Mouse (Mus musculus): ENCODE measurements around the gene Gm5741. TPM values are rescaled to one million over a fixed set of nuclear protein-coding genes. Genes with fewer than 3 reads are reported as not detected.
"Not testable (repeated sequence)": the region's sequence is repeated elsewhere in the genome, so short reads cannot be mapped to it uniquely, and the experiment has no call there.

Gm5741 gene
- 1.5 and 1.9 TPM in 2 replicates for polyA plus RNA-seq (2012; rRNA removed)

DNA sequence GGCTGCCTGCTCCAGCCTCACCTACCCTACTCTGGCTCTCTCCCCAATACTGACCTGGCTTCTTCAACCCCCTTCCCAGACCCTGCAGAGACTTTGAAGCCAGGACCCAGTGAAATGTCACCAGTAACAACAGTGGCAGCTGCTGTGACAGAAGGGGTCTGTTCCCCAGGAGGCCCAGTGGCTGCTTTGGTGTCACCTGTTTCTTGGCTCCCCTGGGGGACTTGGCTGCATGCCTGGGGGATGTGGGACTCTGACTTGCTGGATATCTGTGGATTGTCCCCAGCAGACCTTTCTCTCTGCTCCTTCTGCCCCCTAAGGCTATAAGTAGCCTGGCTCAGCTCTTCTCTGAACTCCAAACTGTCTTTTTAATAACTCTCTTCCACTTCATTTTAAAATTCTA is at the start of gene Gm5741:
Gene Gm5741, minus strand, starts transcription at position 1 of the 400 bp plus-strand sequence.
- no peak for DNase-seq (ENCODE audit: low read depth)

DNA sequence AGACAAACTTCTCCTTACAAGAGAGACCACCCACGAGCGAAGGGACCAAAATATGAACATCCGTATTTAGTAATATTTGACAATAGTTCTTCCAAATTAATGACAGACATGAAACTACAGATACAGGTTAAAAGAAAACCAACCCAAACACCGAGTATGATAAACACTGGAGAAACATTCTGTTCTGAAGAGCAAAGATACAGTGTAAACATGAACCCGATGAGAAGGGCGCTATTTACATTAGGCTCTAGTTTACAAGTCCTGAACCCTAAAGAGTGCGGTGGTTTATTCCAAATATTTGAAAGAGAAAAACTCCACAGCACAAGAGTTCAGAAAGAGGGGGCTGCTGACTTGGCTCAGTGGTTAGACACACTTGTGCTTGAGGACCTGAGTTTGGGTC is 49.2 kb upstream of the Gm5741 start:
- no peak for DNase-seq (ENCODE audit: low read depth)

DNA sequence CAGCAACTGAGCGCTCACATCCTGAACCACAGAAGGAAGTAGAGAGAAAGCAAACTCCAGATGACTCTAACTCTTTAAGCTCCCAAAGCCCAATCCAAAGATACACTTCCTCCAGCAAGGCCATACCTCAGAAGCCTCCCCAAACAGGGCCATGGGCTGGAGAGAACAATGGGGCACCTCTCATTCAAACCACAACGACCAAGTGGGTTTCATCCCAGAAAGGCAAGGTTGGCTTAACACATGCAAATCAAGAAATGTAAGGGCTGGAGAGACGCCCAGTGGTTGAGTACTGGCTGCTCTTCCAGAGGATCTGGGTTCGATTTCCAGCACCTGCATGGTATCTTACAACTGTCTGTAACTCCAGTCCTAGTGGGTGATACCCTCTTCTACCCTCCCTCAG is 47.7 kb upstream of the Gm5741 start:
- DNase-seq (ENCODE audit: low read depth): no peak

DNA sequence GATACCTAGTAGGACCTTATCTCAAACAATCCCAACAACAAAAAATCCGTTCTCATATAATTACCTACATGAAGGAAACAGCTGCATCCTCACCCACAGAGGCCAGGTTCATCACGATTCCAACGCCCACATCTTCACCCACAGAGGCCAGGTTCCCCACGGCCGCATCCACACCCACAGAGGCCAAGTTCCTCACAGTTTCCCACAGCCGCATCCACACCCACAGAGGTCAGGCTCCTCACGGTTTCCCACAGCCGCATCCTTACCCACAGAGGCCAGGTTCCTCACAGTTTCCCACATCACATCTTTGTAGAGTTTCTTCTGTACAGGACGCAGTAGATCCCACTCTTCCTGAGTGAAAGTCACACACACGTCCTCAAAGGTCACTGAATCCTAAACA is 45.5 kb upstream of the Gm5741 start:
- no peak for DNase-seq (ENCODE audit: low read depth)

DNA sequence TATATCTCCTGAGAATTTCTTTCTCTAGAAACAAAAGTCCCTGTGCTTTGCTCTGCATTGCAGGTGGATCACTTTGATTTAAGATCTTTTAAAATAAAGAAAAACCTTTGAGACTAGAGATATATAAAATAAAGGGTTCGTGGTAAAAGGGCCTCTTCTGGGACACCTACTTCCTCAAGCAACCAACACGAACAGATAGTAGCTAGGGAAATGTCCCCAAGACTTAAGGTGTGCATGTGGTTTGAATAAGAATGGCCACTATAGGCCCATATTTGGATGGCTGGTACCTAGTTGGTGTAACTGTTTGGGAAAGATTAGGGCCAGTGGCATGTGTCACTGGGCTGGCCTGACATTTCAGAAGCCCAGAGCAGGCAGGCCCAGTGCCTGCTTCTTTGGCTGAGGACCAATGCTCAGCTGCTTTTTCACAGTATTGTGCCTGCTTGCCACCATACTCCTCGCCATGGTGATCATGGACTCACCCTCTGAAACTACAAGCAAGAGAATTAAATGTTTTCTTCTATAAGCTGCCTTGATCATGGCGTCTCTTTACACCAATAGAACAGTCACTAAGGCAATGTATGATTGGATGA is 32.4 kb upstream of the Gm5741 start:
- DNase-seq (ENCODE audit: low read depth): no peak

DNA sequence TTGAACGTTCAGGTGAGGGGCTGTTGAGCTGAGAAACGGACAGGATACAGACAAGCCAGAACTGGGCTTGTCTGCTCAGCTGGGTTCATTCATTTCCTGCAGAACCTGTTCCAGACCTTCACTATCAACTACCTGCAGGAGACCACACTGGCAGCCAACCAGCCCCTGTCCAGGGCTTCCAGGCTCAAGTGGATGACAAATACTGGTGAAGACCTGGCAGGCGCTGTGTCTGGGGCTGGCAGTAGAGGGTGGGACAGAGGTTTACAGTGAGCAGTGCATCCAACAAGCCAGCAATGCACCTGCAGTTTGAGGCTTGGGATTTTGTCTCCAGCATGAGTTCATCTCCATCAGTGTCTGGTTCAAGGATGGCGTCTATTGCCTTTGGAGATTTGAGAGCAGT is 29.1 kb upstream of the Gm5741 start:
- DNase-seq (ENCODE audit: low read depth): no peak

DNA sequence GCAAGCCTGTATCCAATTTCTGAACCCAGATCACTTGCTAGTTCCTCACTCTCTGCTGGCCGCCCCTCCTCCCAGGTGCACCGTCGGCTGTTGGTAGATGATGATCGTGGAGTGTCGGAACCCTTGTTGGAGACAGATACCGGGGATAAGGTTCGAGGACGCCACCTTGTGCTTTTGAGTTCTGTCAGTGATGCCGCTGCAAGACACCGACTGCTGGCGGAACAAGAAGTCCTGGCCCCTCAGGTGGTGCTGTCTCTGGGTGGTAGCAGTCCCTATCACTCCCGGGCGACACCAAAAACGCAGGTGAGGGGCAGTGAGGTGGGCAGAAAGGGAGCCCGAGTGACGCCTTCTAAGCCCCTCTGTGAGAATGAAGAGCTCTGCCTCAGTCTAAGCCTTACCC is 28.4 kb upstream of the Gm5741 start:
- DNase-seq (ENCODE audit: low read depth): no peak

DNA sequence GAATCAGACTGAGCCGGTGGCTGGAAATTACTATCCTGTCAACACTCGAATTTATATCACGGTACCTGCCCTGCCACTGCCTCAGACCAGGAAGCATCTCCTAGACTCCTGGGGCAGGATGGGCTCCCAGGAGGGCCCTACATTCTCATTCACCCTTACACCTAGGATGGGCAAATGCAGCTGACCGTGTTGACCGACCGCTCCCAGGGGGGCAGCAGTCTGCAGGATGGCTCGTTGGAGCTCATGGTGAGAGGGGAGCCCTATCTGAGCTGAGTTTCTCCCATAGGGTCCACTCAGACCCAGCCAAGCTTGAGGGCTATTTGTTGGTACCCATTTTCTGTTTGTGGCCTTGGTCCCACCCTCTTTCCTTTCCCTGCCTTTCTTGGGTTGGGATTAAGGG is 27.8 kb upstream of the Gm5741 start:
- DNase-seq (ENCODE audit: low read depth): no peak

DNA sequence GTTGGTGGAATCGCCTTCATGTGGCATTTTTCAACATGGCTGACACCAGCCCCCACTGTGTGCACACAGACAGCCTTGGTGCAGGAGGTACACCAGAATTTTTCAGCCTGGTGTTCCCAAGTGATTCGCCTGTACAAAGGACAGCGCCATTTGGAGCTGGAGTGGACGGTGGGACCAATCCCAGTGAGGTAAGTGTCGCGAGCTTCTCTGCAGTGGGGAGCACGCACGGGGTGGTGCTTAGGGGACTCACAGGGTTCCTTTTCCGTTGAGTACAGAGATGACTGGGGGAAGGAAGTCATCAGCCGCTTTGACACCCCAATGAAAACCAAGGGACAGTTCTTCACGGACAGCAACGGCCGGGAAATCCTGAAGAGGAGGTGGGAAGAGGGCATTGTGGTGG is 27.3 kb upstream of the Gm5741 start:
- no peak for DNase-seq (ENCODE audit: low read depth)

DNA sequence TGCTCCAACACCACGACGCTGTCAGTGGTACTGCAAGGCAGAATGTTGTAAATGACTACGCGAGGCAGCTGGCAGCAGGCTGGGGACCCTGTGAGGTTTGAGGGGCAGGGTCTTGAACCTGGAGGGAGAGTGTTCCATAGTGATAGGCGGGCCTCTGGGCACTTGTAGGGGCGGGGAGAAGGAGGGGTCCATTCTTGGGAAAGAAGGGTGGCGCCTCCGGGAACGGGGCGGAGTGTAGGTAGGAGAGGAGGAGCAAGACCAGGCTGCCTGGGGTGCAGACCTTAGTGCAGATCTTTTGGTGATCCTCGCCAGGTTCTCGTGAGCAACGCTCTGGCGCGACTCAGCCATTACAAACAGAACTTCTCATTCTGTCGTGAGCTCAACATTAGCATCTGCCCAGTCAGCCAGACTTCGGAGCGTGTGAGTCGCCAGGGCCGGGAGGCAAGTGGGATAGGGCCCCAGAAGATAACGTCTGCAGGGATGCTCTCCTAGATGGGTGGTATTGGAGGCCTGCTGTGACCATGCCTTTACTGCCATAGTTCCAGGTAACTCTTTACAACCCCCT is 23.8 kb upstream of the Gm5741 start:
- no peak for DNase-seq (ENCODE audit: low read depth)

DNA sequence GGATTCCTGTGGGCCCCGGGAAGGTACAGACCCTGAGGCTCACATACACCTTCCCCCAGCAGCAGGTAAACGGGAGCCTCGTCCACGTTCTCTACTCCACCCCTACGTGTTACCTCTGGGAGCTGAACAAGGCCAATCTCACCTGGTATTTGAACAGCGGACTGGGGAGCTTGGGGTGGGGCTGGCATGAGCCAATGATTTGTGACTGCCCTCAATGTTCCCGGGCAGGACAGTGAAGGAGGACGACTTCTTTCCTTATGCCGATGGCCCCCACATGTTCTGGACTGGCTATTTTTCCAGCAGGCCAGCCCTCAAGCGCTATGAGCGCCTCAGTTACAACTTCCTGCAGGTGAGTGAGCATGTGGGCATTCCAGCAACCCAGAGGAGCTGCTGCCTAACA is 23.1 kb upstream of the Gm5741 start:
- no peak for DNase-seq (ENCODE audit: low read depth)

DNA sequence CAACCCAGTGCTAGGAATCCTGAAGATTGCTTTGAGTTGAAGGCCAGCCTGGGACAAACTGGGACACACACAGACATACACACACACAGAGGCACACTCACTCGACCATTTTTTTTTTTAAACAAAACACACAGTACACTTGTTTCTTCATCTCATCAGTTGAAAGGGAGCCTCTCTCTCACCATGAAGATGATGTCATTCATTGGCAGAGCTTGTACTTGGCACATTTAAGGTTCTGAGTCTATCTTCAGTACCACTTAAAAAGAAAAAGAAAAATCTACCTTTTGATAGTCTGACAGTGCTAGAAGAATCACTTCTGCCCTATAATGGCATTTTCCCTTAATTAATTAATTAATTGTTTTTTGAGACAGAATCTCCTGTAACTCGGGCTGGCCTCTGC is 21.0 kb upstream of the Gm5741 start:
- no peak for DNase-seq (ENCODE audit: low read depth)

DNA sequence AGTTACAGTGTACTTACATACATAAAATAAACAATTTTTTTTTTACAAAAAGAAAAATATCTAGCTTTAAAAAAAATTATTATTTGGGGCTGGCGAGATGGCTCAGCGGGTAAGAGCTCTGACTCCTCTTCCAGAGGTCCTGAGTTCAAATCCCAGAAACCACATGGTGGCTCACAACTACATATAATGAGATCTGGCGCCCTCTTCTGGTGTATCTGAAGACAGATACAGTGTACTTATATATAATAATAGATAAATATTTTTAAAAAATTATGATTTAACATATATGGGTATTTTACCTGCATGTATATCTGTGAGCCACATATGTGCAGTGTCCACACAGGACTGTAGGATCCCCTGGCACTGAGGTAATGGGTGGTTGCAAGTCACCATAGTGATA is 18.5 kb upstream of the Gm5741 start:
- DNase-seq (ENCODE audit: low read depth): no peak

DNA sequence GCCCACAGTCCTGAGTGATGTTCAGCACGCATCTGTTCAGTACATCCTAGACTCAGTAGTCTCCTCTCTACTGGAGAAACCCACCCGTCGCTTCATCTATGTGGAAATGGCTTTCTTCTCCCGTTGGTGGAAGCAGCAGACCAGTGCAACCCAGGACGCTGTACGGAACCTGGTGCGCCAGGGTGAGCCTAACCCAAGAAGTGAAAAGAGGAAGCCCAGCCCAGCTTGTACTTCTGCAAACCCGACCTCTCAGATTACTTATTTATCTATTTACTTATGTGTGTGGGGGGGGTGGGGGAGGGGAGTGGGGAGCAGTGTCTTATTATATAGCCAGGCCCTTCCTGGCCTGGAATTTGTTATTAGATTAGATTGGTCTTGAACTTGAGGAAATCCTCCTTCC is 16.9 kb upstream of the Gm5741 start:
- no peak for DNase-seq (ENCODE audit: low read depth)

DNA sequence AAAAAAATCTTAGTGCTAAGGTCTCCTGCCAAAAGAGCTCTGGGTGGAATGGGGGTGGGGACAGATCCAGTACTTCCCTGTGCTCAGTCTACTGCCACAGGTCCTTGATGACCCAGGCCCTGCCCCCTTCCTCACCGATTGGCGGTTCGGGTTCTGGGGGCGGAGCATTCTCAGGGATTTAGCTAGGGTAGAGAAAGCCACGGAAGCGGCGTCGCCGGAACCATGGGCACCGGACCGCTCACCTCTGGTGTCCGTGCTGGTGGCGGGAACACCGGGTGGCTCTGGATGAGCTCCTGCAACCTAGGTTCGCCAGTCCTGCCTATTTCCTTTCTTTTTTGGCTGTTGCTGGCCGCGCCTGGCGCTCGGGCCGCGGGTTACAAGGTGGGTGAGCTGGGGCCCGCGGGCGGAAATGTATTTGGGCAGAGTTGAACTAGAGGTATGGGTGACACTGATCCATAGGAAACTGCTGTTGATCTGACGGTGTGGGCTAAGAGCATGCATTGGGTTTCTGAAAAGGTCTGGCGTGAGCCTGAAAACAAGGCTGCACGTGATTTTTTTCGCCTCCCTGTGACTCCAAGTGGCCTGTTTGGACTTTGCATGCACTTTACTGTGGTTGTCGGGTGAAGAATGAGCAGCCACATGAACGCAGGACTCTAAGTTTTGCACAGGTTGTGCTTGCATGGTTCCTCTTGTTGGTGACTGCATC is 15.5 kb upstream of the Gm5741 start, which contains the start of gene Man2b1:
Gene Man2b1, plus strand, starts transcription at position 163 of the 706 bp plus-strand sequence.
- DNase-seq (ENCODE audit: low read depth): no peak

DNA sequence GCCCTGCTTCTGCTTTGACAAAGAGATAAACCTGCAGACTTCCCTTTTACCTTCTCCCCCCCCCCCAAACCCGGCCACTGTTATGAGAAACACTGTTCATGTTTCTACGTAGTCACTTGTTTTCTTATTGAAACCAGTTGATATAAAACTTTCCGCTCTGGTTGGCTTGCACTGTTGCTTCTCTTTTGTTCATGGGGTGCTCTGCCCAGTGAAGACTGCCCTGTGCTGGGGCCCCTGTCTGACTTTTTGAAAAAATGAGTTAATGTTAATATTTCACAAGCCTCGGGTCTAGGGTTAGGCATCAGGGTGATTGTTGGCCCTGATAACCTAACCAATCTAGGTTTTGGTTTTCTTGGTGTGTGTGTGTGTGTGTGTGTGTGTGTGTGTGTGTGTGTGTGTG is 14.4 kb upstream of the Gm5741 start:
- DNase-seq (ENCODE audit: low read depth): not testable (repeated sequence)

DNA sequence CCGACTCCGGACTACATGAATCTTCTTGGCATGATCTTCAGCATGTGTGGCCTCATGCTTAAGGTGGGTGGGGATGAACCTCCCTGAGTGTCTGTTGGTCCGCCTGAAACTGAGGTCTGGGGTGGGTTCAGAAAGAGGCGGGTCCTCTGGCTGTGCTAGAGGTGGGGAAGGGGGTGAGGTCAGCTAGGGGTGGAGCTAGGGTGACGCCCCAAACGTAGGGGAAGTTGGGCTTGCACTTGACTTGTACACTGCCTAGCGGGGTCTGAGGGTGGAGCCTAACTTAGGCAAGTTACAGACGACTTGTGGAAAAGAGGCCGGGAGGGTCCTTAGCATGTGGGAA is 13.4 kb upstream of the Gm5741 start, which contains the start of gene Wdr83:
Gene Wdr83, minus strand, starts transcription at position 91 of the 340 bp plus-strand sequence.
- DNase-seq (ENCODE audit: low read depth): no peak

DNA sequence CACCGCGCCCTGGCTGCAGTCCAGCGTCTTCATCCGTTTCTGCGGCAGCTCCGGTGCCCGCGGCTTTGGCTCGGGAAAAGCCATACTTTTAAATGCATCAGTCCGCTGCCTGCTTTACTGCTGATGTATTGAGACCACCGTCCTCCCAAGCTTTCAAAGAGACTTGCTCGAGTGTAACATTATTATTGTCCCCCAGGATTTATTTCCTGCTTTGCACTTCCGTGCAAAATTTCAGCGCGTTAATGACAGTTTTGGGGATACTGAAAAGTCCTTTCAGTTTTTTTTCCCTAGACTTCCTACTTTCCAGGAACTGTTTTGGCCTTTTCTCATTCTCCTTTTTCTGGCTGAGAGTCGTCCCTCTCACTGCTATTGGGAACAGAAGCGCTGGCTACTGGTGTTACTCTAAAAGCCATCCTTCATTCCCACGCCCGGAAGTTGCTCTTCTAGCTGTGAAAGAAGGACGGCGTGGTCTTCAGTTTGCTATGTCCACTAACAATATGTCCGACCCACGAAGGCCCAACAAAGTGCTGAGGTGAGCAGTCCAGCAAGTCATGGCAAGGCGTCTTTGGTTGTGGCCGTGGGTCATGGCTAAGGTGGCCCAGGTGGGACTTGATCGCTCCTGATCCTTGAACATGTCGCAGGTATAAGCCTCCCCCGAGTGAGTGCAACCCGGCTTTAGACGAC is 12.9 kb upstream of the Gm5741 start, which contains the start of gene Wdr83os:
Gene Wdr83os, plus strand, starts transcription at position 209 of the 684 bp plus-strand sequence.
- DNase-seq (ENCODE audit: low read depth): no peak

DNA sequence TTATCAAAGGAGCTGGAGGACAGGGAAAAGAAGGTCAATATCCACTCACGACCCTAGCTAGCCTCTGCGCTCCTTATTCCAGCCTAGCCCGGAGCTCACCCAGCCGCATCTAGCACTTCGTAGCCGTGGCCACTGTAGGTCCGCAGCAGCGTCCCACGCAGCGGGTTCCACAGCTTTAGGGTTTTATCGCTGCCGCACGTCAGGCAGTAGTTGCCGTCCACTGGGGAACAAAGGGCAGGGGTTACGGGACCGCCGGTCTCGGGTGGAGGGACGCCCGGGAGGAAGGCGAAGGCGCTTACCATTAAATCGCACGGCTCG is 12.4 kb upstream of the Gm5741 start:
- no peak for DNase-seq (ENCODE audit: low read depth)

DNA sequence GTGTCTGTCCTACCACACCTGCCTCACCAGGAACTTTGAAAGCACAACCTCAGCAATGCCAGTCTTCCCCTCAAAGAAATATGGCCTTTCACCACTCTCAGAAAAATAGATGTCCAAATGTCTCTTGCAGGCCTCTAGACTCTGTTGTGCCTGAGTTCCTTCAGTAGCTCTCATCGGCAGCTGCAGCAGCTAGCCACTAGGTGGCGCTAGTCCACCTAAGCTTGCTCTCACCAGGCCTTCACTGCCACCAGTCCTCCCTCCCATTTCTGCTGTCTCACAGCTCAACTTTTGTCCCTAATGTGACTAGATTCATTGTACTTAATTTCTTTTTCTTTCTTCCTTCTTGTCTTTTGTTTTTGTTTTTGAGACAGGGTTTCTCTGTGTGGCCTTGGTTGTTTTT is 9.2 kb upstream of the Gm5741 start:
- no peak for DNase-seq (ENCODE audit: low read depth)

DNA sequence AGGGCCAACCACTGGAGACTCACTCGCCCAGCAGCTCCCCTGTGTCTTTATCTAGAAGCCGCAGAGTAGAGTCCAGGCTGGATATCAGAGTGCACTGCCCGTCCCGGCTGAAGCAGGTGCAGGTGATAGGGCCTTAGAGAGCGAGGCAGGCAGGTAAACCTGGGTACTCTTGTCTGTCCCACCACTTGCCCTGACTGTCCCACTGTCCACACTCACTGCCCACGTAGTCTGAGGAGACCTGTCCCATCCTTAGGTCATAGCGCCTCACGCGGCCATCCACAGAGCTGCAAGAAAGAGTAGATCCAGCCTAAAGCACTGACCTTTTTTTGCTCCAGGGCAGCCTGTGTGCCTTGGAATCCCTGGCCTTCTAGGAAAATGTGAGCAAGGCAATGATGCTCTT is 8.2 kb upstream of the Gm5741 start:
- DNase-seq (ENCODE audit: low read depth): no peak

DNA sequence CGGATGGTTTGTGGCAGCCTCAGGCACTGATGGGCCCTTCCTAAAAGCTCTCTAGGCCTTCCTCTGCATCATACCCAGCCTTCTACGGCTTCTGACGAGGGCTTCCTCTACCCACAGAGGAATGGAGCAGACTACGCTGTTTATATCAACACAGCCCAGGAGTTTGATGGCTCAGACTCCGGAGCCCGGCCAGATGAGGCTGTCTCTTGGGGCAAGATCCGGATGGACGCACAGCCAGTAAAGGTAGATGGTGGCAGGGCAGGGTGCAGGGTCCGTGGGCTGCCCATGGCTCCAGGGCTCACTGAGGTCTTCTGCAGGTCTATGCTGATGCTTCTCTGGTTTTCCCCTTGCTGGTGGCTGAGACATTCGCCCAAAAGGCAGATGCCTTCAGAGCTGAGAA is 6.8 kb upstream of the Gm5741 start:
- no peak for DNase-seq (ENCODE audit: low read depth)

DNA sequence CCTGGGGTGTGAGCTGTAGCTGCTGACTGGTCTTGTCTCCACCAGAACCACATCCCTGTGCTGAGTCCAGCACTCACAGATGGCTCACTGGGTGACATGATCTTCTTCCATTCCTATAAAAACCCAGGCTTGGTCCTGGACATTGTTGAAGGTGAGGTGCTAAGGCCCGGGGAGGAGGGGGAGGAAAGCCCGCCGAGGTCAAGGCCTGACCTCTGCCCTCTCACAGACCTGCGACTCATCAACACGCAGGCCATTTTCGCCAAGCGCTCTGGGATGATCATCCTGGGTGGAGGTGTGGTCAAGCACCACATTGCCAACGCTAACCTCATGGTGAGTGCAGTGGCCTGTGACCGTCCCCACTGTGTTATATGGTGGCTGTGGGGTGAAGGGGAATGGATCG is 6.4 kb upstream of the Gm5741 start:
- DNase-seq (ENCODE audit: low read depth): no peak
